Mouse (Mus musculus): ENCODE results near the gene Rpl38.

Gene Rpl38

GRCm38 (mm10) chr11:114704071-114704913 is 36.0 kb downstream of the Rpl38 start:
- DNase-seq (ENCODE audit: low read depth, low spot score) = no peak

- DNase-seq (ENCODE audit: low read depth, low spot score) = no peak
Observed at GRCm38 (mm10) chr11:114706358-114706757, 38.0 kb downstream of the Rpl38 start.

- no peak for DNase-seq (ENCODE audit: low read depth, low spot score)
Observed at GRCm38 (mm10) chr11:114711393-114711792, 43.1 kb downstream of the Rpl38 start.

DNA sequence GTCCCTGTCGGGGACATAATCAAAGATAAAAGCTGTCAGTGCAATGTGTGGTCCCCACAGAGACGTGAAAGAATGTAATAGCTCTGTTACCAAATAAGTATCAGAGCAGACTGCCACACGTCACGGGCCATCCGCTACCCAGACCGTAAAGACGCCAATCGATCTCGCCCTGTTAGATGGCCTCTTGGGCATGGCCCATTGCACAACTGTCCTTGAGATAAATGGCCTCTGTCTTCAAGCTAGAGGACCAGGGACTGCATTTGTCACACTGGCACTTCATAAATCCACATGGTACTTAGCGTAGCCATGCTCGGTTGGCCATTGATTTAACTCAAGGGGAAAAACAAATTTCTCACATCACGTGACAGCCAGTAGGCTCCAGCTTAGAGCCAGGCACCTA is 43.5 kb downstream of the Rpl38 start:
- no peak for DNase-seq (ENCODE audit: low read depth, low spot score)

DNA sequence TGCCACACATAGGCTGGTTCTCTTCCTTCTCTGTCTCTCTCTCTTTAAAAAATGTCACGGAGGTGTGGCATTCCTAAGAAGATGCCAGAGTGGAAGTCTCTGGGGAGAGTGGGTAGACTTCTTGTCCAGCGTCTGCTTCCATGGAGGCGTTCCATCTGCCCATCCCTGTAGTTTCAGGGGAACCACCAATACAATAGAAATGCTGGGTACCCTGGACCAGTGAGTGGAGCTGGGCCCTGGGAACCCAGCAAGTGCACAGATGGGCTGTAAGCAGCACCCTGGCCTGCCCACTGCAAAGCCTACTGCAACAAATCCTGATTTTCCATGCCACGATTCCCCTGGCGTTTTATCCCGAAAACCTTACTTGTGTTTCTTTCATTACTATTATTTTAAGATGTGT is 46.2 kb downstream of the Rpl38 start:
- no peak for DNase-seq (ENCODE audit: low read depth, low spot score)

- DNase-seq (ENCODE audit: low read depth, low spot score) = no peak
Observed at GRCm38 (mm10) chr11:114715531-114715930, 47.2 kb downstream of the Rpl38 start.

GRCm38 (mm10) chr11:114720535-114720934 is 52.2 kb downstream of the Rpl38 start:
- DNase-seq (ENCODE audit: low read depth, low spot score) = no peak
